Mouse (Mus musculus): ENCODE measurements around the gene Irf4. TPM values are rescaled to one million over a fixed set of nuclear protein-coding genes. Genes with fewer than 3 reads are reported as not detected.
A peak's percentile ranks its signal among the peaks of the same experiment; 100 is the strongest.

Irf4 gene
- polyA plus RNA-seq (2011; ENCODE audit: insufficient read depth, insufficient read length, low replicate concordance, missing spikeins) = 3.0 and 6.3 TPM in 2 replicates

DNA sequence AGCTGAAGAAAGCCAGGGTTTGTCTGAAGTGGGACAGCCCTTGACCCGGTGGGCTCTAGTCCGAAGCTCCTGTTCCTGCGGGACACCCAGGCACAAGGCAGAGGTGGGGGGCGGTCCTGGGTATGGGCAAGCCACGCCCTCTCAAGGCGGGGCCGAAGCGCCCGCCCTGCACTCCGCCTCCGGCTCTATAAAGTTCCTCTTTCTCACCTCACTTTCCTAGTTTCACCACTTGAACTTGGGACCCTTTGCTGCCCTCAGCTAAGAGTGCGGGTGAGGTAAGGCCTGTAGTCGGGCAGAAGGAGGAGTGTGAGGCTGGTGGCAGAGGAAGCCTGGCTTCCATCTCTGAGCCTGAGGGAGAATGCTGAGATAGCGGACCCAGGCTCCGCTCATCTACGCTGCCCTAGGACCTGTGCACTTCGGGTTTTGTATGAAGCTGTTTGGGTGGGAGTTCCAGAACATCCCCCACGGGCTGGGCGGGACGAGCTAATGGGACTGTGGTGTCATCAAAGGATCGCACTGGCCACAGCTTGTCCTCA, at the start of gene Irf4:
Gene Irf4, plus strand, starts transcription at position 206 of the 536 bp plus-strand sequence.
- peak within 1 kb of the TSS; percentile 56 for H3K27ac ChIP-seq (ENCODE audit: control insufficient read depth, insufficient read depth, low read depth, low read length, poor library complexity)
- TF ChIP-seq POLR2A (IDR thresholded peaks at IDR 0.05; ENCODE audit: borderline replicate concordance, control insufficient read depth, low read depth, low read length) (peak; percentile 71; the same call in 1 of the 2 replicates), CTCF (IDR thresholded peaks at IDR 0.05; ENCODE audit: control insufficient read depth, insufficient read depth, low read length) (no peak)
- no peaks in the 10 kb centered on the region; the same call in 1 of the 2 replicates for H3K4me1 ChIP-seq (ENCODE audit: control insufficient read depth, insufficient read depth, low read length)
- WGBS = 4% methylated on average over 21 of the region's 21 CpGs
- peak within 1 kb of the TSS; percentile 88 for H3K4me3 ChIP-seq (replicated peaks; ENCODE audit: control insufficient read depth, low read depth, low read length)

GRCm38 (mm10) chr13:30702695-30703094, 46.3 kb upstream of the Irf4 start:
- TF ChIP-seq POLR2A (IDR thresholded peaks at IDR 0.05; ENCODE audit: borderline replicate concordance, control insufficient read depth, low read depth, low read length) (no peak), CTCF (IDR thresholded peaks at IDR 0.05; ENCODE audit: control insufficient read depth, insufficient read depth, low read length) (no peak)
- 56% methylated on average over 5 of the region's 5 CpGs for WGBS
- H3K4me1 ChIP-seq (ENCODE audit: control insufficient read depth, insufficient read depth, low read length) = peaks cover 2% of the 10 kb centered on the region

GRCm38 (mm10) chr13:30704246-30705095, 44.6 kb upstream of the Irf4 start:
- TF ChIP-seq POLR2A (IDR thresholded peaks at IDR 0.05; ENCODE audit: borderline replicate concordance, control insufficient read depth, low read depth, low read length) (no peak), CTCF (IDR thresholded peaks at IDR 0.05; ENCODE audit: control insufficient read depth, insufficient read depth, low read length) (no peak)
- peaks cover 2% of the 10 kb centered on the region for H3K4me1 ChIP-seq (ENCODE audit: control insufficient read depth, insufficient read depth, low read length)
- no peak overlapping the region for H3K4me3 ChIP-seq (replicated peaks; ENCODE audit: control insufficient read depth, low read depth, low read length)
- 58% methylated on average over 8 of the region's 8 CpGs for WGBS
- H3K27ac ChIP-seq (ENCODE audit: control insufficient read depth, insufficient read depth, low read depth, low read length, poor library complexity) = no peak overlapping the region

More at GRCm38 (mm10) chr13:30702695-30703094, 46.3 kb upstream of the Irf4 start:
- H3K27ac ChIP-seq (ENCODE audit: control insufficient read depth, insufficient read depth, low read depth, low read length, poor library complexity) = peak overlapping the region; percentile 15; the same call in 1 of the 2 replicates
- no peak overlapping the region for H3K4me3 ChIP-seq (replicated peaks; ENCODE audit: control insufficient read depth, low read depth, low read length)

DNA sequence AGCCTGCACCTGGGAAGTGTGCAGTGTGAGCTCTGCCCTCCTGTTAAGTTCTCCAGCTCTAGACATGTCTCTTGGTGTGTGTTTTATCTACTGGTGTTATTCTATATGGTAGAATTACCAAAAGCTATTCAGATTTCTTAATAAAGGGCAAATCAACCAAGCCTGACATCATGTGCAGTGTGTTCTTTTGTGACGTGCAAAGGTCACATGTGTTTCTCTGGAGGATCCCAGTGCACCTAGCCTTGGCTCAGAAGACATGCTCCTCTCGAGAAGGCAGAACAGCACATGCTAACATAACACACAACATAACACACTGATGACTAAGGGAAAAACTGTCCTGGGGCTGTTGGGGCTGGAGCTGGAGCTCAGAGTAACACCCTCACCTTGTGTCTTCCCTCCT, 38.0 kb upstream of the Irf4 start:
- TF ChIP-seq CTCF (IDR thresholded peaks at IDR 0.05; ENCODE audit: control insufficient read depth, insufficient read depth, low read length) = no peak
- no peak for TF ChIP-seq POLR2A (IDR thresholded peaks at IDR 0.05; ENCODE audit: borderline replicate concordance, control insufficient read depth, low read depth, low read length)
- Histone ChIP-seq H3K4me3 (replicated peaks; ENCODE audit: control insufficient read depth, low read depth, low read length) (no peak overlapping the region), H3K27ac (ENCODE audit: control insufficient read depth, insufficient read depth, low read depth, low read length, poor library complexity) (no peak overlapping the region), H3K4me1 (ENCODE audit: control insufficient read depth, insufficient read depth, low read length) (no peaks in the 10 kb centered on the region; the same call in 1 of the 2 replicates)
- 67% methylated on average over 2 of the region's 2 CpGs for WGBS

DNA sequence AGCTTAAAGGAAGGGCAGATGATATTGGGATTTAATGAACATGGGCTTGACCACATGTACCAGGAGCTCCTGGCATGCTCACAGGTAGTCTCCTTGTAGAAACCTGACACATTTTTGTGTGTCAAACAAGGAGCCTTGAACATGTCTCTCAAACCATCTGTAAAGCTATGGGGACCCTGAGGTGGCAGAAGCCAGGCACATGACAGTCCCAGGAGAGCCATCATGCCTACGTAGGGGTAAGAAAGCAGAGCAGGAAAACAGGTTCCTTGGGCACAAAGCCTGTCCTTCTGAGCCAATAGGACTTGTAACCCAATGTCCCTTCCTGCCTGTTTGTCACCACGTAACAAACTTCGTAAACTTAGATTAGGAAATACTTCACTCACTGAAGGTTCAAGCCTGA, 37.3 kb upstream of the Irf4 start:
- H3K4me1 ChIP-seq (ENCODE audit: control insufficient read depth, insufficient read depth, low read length) = no peaks in the 10 kb centered on the region; the same call in 1 of the 2 replicates
- TF ChIP-seq POLR2A (IDR thresholded peaks at IDR 0.05; ENCODE audit: borderline replicate concordance, control insufficient read depth, low read depth, low read length) = no peak
- no peak for TF ChIP-seq CTCF (IDR thresholded peaks at IDR 0.05; ENCODE audit: control insufficient read depth, insufficient read depth, low read length)
- 70% methylated on average over 3 of the region's 3 CpGs for WGBS
- H3K27ac ChIP-seq (ENCODE audit: control insufficient read depth, insufficient read depth, low read depth, low read length, poor library complexity) = no peak overlapping the region
- H3K4me3 ChIP-seq (replicated peaks; ENCODE audit: control insufficient read depth, low read depth, low read length) = no peak overlapping the region

DNA sequence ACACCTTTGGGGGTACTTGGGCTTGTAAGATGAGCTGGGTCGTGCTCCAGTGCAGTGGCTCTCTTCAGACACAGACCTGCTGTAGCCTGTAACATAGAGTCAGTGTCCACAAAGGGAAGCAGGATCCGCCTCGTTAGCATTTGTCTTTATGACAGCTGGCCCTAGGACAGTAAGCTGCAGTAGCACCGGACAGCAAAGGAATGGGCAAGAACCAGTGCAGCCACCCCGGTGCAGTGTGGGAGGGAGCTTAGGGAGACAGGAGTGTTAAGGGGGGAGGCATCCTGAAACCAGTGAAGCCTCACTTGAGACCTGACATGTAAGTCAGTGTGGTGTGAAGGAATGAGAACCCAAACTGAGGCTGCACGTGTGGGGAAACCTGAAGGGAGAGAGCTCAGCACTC, 36.7 kb upstream of the Irf4 start:
- TF ChIP-seq CTCF (IDR thresholded peaks at IDR 0.05; ENCODE audit: control insufficient read depth, insufficient read depth, low read length) (no peak), POLR2A (IDR thresholded peaks at IDR 0.05; ENCODE audit: borderline replicate concordance, control insufficient read depth, low read depth, low read length) (no peak)

DNA sequence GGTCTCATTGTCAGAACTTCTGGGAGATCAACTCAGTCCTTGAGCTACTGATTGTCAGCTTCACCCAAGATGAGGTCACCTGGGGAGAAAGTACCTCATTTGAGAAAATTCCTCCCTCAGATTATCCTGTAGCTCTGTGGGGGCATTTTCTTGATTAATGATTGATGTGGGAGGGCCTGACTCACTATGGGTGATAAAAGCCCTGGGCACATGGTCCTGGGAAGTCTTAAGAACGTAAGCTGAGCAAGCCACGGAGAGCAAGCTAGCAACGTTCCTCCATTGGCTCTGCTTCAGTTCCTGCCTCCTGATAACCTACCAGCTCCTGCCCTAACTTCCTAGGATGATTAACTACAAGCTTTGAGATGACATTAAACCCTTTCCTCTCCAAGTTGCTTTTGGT, 35.4 kb upstream of the Irf4 start:
- H3K4me1 ChIP-seq (ENCODE audit: control insufficient read depth, insufficient read depth, low read length) = no peaks in the 10 kb centered on the region; the same call in 1 of the 2 replicates
- H3K27ac ChIP-seq (ENCODE audit: control insufficient read depth, insufficient read depth, low read depth, low read length, poor library complexity) = no peak overlapping the region
- TF ChIP-seq CTCF (IDR thresholded peaks at IDR 0.05; ENCODE audit: control insufficient read depth, insufficient read depth, low read length) = no peak
- no peak for TF ChIP-seq POLR2A (IDR thresholded peaks at IDR 0.05; ENCODE audit: borderline replicate concordance, control insufficient read depth, low read depth, low read length)
- no peak overlapping the region for H3K4me3 ChIP-seq (replicated peaks; ENCODE audit: control insufficient read depth, low read depth, low read length)
- WGBS = 77% methylated on average over 3 of the region's 3 CpGs

More for the DNA sequence above, 36.7 kb upstream of the Irf4 start:
- no peak overlapping the region for H3K27ac ChIP-seq (ENCODE audit: control insufficient read depth, insufficient read depth, low read depth, low read length, poor library complexity)
- no peak overlapping the region for H3K4me3 ChIP-seq (replicated peaks; ENCODE audit: control insufficient read depth, low read depth, low read length)
- WGBS = 78% methylated on average over 6 of the region's 6 CpGs
- H3K4me1 ChIP-seq (ENCODE audit: control insufficient read depth, insufficient read depth, low read length) = no peaks in the 10 kb centered on the region; the same call in 1 of the 2 replicates

DNA sequence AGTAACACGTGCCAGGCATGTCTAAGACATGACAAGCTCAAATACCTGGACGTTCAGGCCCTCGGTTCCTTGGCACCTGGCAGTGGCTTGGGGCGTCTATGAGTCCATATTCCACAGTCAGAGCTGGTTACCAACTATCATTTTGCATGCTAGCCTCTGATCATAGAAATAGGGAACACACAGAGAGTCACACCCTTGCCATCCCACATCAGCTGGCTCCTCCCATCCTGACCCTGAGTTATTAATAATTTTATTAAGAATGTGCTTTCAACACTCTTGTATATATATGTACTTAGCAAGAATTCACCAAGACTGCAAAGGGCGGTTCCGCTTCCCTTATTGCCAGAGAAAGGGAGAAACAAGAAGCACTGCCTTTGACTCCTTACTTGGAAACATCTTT, 34.5 kb upstream of the Irf4 start:
- whole genome bisulfite sequencing = 84% methylated on average over 6 of the region's 6 CpGs
- TF ChIP-seq CTCF (IDR thresholded peaks at IDR 0.05; ENCODE audit: control insufficient read depth, insufficient read depth, low read length) = no peak
- TF ChIP-seq POLR2A (IDR thresholded peaks at IDR 0.05; ENCODE audit: borderline replicate concordance, control insufficient read depth, low read depth, low read length) = no peak

More for the DNA sequence above, 34.5 kb upstream of the Irf4 start:
- Histone ChIP-seq H3K4me3 (replicated peaks; ENCODE audit: control insufficient read depth, low read depth, low read length) (no peak overlapping the region), H3K4me1 (ENCODE audit: control insufficient read depth, insufficient read depth, low read length) (no peaks in the 10 kb centered on the region; the same call in 1 of the 2 replicates), H3K27ac (ENCODE audit: control insufficient read depth, insufficient read depth, low read depth, low read length, poor library complexity) (no peak overlapping the region)

Measured in bone marrow, adult 2 months (tissue).